Mouse (Mus musculus): ENCODE results near the gene Phf1. TPM values are rescaled to one million over a fixed set of nuclear protein-coding genes. Genes with fewer than 3 reads are reported as not detected.
A peak's percentile ranks its signal among the peaks of the same experiment; 100 is the strongest.
"Not testable (repeated sequence)": the region's sequence is repeated elsewhere in the genome, so short reads cannot be mapped to it uniquely, and the experiment has no call there.

Gene Phf1
- 10 to 100 TPM in 2 of 3 experiments, 1 to 10 TPM in 1; 8.2 to 17.5 (median 14.2) TPM for polyA plus RNA-seq (2017; shearing (Covaris generic))

GRCm38 (mm10) chr17:26932839-26933398 lies at the start of gene Phf1:
Gene Phf1, plus strand, starts transcription at chr17:26933052.
- ATAC-seq, result peak; percentile 91

GRCm38 (mm10) chr17:26883585-26883984 lies 49.3 kb upstream of the Phf1 start:
- ATAC-seq, result no peak

DNA sequence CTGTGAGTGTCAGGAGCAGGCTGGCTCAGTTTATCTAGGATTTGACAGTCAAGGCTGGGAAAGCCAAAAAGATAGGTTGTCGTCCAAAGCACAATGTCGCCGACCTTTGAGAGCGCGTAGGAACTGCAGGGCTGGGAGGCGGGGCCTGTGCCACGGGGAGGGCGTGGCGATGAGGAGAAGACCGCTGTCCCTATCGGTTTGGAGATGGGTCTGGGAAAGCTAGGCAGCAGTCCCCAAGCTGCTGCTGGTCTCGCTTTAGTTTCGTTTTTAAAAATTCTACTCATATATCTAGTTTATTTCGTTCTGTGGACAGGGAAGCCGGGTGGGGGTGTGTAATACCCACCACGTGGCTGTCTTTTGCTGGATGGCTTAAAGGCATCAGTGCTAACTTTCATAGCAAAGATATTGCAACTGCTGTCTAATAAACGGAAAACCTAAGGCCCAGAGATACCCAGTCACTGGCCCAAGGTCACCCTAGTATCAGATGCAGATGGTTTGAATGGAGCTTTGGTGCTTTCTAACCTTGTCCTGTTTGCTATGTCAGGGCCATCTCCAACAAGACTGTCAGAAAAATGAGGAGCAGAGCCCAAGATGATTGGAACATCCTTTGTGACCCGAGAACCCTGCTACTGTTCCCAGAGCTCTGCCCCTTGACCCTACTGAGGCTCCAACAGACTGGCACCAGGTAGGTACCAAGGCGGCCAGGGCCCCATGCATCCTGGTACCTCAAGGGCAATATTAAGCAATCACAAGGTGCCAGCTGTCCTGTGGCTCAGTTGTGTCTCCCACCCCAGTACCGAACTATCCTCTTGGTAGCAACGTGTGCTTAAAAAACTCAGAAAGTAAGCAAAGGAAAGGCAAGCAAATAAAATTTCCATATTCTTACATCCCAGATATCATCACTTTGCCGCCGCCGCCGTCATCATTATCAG lies 47.6 kb upstream of the Phf1 start:
- ATAC-seq, result peak; percentile 78

- peak; percentile 83 for ATAC-seq
Measured at GRCm38 (mm10) chr17:26886047-26886749, 46.7 kb upstream of the Phf1 start.

DNA sequence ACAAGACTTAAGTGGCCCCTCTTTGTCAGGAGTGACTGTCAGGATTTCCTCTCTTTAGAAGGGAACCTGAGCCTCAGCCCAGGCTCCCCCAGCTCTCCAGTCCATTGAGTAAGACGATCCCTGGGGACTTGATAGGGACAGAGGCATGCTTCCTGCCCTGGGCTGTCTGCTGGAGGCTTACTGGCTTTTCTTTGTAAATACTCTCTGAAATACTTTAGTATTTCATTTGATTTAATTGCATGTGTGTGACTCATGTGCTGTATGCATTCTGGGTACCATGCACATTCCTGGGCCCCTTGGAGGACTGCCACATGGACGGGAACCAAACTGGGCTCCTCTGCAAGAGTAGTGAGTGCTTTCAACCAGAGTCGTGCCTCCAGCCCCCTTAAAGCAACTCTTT lies 44.9 kb upstream of the Phf1 start:
- no peak for ATAC-seq

DNA sequence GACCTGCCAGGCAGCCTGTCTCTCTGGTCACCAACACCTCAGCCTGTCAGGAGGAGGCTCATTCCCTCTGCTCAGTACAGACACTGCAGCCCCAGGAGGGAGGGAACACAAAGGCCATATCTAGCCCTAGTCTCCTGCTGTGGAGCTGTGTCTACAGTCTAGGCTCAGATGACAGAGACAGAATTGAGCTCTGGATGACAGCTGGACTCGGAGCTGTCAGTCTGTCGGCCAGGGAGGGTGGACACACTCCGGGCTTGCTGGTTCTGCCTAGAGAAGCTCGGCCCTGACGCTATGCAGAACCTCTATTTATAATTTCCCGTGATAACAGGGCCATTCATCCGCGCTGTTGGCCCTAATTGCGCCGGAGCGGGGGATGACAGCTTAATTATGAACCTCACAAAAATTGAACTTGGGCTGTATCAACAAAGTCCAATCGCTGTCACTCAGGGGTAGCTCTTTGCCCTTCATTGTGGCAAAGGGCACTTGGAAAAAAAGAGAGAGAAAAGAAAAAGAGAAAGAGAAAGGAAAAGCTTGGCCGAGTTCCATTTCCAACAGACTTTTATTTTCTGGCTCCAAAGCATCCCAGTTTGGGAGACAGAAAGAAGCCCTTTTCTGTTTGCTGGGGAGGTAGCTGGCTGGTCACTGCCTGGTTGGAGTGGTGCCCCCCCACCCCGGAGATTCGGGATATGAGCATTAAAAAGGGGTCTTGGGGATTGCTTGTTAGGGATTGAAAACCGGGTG lies 40.0 kb upstream of the Phf1 start:
- ATAC-seq, result no peak

- no peak for ATAC-seq
Measured at GRCm38 (mm10) chr17:26893492-26893891, 39.4 kb upstream of the Phf1 start.

DNA sequence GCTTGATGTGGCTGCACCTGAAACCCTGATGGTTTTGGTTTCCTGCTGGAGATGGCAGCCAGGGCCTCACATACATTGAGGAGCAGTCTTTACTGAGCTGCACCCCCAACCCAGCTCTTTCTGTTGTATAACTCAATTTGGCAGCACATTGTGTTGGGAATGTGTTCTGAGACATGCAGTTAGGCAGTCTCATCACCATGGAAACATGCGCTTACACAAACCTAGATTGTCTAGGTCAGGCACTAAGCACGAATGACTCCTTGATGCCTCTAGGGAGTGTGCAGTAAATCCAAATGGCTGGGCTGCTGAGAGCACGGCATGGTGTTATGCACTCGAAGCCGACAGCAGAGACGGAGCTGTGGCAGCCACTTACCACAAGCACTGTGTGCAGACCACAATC lies 38.5 kb upstream of the Phf1 start:
- no peak for ATAC-seq

GRCm38 (mm10) chr17:26895578-26895977 lies 37.3 kb upstream of the Phf1 start:
- no peak for ATAC-seq

- ATAC-seq, result no peak
Measured at GRCm38 (mm10) chr17:26900916-26901315, 31.9 kb upstream of the Phf1 start.

DNA sequence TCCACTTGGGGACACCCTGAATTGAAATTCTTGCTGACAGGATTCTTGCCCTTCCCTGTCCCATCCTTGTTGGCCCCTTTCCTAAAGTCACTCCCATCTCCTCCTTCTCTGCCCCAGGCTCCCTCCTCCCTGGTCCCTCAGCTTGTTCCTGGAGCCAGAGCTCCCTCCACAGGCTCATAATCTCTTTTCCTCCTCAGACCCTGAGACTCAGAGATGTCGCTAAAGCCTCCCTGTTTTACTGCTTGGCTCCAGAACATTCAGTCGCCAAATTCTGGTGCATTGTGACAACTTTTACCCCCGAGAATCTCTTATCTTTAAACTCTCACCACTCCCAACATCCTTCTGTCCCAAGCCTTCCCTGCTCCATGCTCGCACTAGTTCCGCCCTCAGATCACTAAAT lies 28.5 kb upstream of the Phf1 start:
- no peak for ATAC-seq

DNA sequence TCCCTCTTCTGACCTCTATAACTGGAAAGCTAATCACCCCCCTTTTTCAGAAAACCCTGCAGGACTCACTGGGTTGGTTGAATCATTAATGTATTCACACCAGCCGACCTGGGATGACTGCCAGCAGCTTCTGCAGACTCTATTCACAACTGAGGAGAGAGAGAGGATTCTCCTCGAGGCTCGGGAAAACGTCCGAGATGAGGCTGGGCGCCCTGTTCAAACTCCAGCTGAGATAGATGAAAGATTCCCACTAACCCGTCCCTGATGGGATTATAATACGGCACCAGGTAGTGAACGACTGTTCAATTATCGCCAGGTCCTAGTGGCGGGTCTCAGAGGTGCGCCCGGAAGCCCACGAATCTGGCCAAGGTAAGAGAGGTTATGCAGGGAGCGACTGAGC lies 25.3 kb upstream of the Phf1 start:
- not testable (repeated sequence) for ATAC-seq

DNA sequence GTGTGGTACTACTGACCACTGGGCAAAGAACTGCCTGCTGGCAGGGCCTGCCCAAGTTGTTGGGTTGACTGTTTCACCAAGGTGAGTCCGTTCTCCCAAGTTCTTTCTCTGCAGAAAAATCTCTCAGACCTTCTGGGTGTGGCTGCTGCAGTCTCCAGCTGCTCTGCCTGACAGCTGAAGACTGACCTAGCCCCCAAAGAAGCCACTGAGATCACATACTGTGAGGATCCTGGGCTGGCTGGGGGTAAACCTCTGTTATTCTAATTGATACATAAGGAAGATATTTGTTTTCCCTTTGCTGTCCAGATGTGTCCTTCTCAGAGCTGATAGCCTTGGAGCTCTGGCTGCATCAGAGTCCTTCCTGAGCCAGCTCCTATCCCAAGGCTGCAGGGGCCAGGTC lies 17.6 kb upstream of the Phf1 start:
- no peak for ATAC-seq

DNA sequence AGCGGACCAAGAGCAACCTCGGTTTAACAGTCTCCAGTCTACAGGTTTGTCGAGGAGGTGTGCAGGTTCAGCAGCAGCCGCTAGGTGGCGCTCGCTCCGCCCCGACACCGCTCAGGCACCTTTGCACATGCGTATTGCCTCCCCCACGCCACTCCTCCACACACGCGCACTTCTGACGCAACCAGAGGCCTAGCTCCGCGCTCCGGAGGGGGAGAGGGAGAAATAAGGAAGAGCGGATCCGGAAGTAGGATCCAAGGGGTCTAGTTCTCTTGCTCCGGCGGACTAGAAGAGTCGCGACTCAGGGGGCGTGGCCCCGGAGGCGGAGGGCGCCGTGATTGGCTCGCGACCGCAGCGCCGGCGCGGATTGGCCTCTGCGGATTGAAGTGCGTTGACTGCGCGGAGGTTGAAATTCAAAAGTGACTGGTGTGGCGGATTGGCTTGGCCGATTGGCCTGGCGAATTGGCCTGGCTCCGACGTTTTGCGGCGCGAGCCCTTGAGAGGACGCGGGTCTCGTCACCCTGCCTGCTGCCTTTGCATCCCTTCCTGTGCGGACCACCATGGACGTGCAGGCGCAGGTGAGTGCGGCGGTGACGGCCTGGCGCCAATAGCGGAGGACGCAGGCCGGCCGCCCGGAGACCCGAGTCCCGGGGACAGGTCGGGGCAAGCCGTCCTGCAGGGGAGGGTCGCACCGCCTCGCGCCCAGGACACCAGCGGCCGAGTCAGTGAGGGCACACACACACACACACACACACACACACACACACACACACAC lies 16.0 kb upstream of the Phf1 start, which contains the start of gene Kifc5b:
Gene Kifc5b, plus strand, starts transcription at position 381 of the 772 bp plus-strand sequence.
- peak; percentile 99 for ATAC-seq

DNA sequence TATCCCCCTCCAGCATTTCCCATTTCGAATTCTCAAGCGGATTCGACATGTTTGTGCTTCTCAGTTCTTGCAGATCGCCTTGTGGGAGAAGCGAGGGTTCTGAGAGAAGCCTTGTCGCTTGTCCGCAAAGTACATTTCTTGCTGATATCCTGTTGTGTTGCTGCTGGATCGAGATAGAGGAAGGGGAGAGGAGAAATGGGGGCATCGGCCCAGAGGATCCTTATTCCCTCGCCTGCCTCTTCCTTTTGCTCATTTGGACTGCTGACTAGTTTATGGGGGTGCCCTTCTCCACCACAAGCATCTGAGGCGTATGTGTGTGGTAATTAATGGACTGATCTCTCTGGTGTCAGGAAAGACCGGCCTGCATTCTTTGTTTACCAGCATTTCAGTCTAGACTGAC lies 15.3 kb upstream of the Phf1 start:
- not testable (repeated sequence) for ATAC-seq

DNA sequence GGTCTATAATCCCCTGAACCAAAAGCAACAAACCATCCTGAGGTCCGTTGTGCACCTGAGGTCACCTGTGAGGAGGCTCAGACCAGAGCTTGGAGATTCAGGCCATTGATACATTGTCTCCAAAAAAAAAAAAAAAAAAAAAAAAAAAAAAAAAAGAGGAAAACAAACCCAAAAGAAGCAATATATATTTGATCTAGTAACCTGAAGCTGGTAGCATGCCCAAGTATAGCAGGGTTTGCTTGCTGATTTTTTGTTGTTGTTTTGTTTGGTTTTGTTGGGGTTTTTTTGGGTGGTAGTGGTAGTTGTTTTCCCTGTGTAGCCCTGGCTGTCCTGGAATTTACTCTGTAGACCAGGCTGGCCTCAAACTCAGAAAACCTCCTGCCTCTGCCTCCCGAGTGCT lies 14.5 kb upstream of the Phf1 start:
- no peak for ATAC-seq

DNA sequence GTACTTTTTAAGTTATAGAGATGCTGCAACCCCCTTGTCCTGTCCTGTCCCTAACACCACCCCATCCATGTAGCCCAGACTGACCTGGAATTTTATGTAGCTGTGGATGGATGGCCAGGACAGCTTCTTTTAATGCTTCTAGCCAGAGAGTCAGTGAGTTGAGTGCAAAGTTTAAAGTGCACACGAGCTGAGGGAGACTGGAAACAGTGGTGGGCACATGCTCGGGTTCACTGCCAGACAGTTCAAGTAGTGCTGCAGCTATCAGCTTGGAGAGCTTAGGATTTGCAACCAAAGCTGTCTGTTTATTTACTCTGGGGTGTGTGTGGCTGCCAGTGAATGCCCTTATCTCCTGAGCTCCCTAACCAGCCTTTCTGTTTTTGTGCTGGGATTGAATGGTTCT lies 13.3 kb upstream of the Phf1 start:
- ATAC-seq, result not testable (repeated sequence)

GRCm38 (mm10) chr17:26922368-26922767 lies 10.5 kb upstream of the Phf1 start:
- ATAC-seq, result peak; percentile 56

DNA sequence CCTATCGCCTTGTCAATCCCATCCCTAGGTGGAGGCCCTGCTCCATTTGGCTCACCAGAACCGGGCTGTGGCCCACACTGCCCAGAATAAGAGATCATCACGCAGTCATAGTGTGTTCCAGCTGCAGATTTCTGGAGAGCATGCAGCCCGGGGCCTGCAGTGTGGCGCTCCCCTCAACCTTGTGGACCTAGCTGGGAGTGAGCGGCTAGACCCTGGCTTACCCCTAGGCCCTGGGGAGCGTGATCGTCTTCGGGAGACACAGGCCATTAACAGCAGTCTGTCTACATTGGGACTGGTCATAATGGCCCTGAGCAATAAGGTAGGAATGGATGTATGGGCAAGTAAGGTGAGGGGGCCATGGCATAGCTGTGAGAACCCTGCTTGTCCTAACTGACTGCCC lies 7.4 kb upstream of the Phf1 start:
- ATAC-seq, result not testable (repeated sequence)

GRCm38 (mm10) chr17:26931795-26932194 lies 1.1 kb upstream of the Phf1 start:
- ATAC-seq, result not testable (repeated sequence)

DNA sequence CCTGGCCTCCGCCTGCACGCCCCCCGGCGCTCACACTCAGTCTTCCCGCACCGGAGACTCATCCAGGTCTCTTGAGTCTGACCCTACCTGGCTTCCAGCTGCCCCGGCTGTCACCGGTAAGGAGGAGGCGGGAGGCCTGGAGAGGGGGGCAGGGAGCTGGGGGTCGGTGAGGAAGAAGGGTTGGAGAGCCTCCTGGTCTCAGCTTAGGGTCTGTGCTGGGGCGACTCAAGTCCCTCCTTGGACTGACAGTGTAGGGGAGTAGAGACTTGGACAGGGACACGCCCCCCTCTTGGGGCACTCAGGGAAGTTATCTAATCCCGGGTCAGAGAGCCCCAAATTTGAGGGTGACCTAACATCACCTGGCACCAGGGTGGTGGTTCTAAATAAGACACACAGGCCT lies 567 bp downstream of the Phf1 start:
- ATAC-seq, result no peak

Data from inflammation-experienced regulatory T-cells, adult 6 months (primary cell).